Mouse (Mus musculus): ENCODE data around the gene Car10. TPM values are rescaled to one million over a fixed set of nuclear protein-coding genes. Genes with fewer than 3 reads are reported as not detected.
A peak's percentile ranks its signal among the peaks of the same experiment; 100 is the strongest.

Gene Car10
- polyA plus RNA-seq, 1 experiment from 2014 or later, result 0.08 TPM

DNA sequence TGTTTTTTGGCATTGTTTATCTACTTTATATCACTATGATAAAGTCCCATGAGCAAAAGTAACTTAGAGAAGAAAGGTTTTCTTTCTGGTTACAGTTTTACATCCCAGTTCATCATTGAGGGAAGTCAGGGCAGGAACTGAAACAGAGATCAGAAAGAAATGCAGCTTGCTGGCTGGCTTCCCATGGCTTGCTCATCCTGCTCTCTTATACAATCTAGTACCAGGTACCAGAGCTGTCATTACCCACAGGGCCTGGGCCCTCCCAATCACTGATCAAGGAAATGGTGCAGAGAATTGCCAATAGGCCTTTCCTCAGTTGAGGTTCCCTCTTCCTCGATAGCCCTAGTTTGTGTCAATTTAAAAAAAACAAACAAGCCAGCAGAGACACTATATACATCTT, 195.8 kb downstream of the Car10 start:
- Histone ChIP-seq H3K4me3 (ENCODE audit: low read depth, low read length) (no peak overlapping the region), H3K4me1 (ENCODE audit: control insufficient read depth, insufficient read depth, low read length) (no peaks in the 10 kb centered on the region), H3K9me3 (ENCODE audit: control insufficient read depth, low read length) (no peaks in the 10 kb centered on the region), H3K9ac (ENCODE audit: low read length) (no peak overlapping the region), H3K36me3 (ENCODE audit: control insufficient read depth, insufficient read depth, low read length) (no peaks in the 10 kb centered on the region), H3K27ac (replicated peaks; ENCODE audit: low read depth, low read length) (no peak overlapping the region), H3K4me2 (ENCODE audit: low read depth, severe bottlenecking) (no peak overlapping the region), H3K27me3 (ENCODE audit: control insufficient read depth, insufficient read depth, low read length) (no peaks in the 10 kb centered on the region)
- 87% methylated on average over 1 of the region's 1 CpGs for WGBS
- ATAC-seq (ENCODE audit: insufficient number of reproducible peaks, low FRiP score, low TSS enrichment, low read depth) (no peak), DNase-seq (ENCODE audit: low spot score) (no peak)

DNA sequence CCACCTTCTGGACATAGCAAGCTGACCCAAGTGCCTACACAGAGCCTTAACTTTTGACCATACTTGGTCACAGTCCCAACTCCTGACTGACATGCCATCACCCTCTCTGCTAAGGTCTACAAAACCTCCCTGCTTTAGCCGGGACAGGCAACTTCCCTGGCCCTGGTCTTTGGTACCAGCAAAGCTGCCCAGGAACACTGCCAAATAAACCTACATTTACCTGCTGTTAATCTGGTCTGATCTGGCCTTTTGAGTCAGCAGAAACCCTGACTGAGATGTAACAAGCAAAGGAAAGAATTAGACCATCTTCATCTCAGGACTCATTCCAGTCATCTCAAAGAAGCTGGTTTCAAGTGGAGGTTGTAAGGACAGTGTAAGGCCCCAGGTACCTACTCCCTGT, 212.2 kb downstream of the Car10 start:
- no peak for DNase-seq (ENCODE audit: low spot score)
- Histone ChIP-seq H3K4me1 (ENCODE audit: control insufficient read depth, insufficient read depth, low read length) (no peaks in the 10 kb centered on the region), H3K9ac (ENCODE audit: low read length) (no peak overlapping the region), H3K27ac (replicated peaks; ENCODE audit: low read depth, low read length) (no peak overlapping the region), H3K4me3 (ENCODE audit: low read depth, low read length) (no peak overlapping the region), H3K4me2 (ENCODE audit: low read depth, severe bottlenecking) (no peak overlapping the region), H3K9me3 (ENCODE audit: control insufficient read depth, low read length) (no peaks in the 10 kb centered on the region), H3K36me3 (ENCODE audit: control insufficient read depth, insufficient read depth, low read length) (no peaks in the 10 kb centered on the region), H3K27me3 (ENCODE audit: control insufficient read depth, insufficient read depth, low read length) (no peaks in the 10 kb centered on the region)
- WGBS, result 95% methylated on average over 1 of the region's 1 CpGs
- ATAC-seq (ENCODE audit: insufficient number of reproducible peaks, low FRiP score, low TSS enrichment, low read depth), result no peak

DNA sequence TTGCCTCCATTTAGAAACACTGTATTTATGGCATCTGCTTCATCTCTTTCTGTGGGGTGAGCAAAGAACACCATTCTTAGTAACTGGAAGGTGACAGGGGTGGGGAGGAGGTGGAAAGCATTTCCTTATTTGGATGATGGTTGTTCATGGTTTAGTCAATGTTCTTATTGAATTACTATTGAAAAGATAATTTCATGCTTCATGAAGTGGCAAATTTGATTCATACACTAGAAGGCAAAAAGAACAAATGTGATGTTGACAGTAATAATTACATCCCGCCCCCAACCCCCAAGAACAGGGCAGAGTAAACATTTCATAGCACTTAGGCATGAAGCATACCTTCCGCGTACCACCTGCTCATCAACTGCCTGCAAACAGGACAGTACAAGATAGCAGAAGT, 239.9 kb downstream of the Car10 start:
- no peaks in the 10 kb centered on the region for H3K27me3 ChIP-seq (ENCODE audit: control insufficient read depth, insufficient read depth, low read length)
- DNase-seq (ENCODE audit: low spot score) (no peak), ATAC-seq (ENCODE audit: insufficient number of reproducible peaks, low FRiP score, low TSS enrichment, low read depth) (no peak)
- H3K9me3 ChIP-seq (ENCODE audit: control insufficient read depth, low read length), result no peaks in the 10 kb centered on the region
- H3K9ac ChIP-seq (ENCODE audit: low read length), result no peak overlapping the region
- no peak overlapping the region for H3K4me3 ChIP-seq (ENCODE audit: low read depth, low read length)
- H3K4me1 ChIP-seq (ENCODE audit: control insufficient read depth, insufficient read depth, low read length), result no peaks in the 10 kb centered on the region
- no peak overlapping the region for H3K4me2 ChIP-seq (ENCODE audit: low read depth, severe bottlenecking)
- no peak overlapping the region for H3K27ac ChIP-seq (replicated peaks; ENCODE audit: low read depth, low read length)
- no peaks in the 10 kb centered on the region for H3K36me3 ChIP-seq (ENCODE audit: control insufficient read depth, insufficient read depth, low read length)
- WGBS, result 94% methylated on average over 3 of the region's 3 CpGs

DNA sequence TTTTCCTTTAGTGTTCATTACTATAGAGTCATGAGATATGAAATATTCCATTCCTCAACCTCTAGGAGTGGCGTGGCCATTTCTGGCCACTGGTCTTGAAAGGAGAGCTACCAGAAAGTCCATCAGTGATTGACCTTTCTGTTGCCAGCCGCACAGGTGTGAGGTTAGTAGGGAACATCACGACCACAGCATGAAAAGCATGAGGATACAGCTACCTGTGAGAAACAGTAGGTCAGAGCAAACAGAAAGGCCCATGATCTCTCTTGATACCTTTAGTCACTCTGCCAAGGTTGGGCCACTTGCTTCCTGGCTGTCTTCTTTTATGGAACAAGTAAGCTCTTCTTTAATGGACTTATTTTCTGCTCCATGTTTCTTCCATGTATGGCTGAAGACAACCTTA, 246.1 kb downstream of the Car10 start:
- DNase-seq (ENCODE audit: low spot score) (no peak), ATAC-seq (ENCODE audit: insufficient number of reproducible peaks, low FRiP score, low TSS enrichment, low read depth) (no peak)
- Histone ChIP-seq H3K9ac (ENCODE audit: low read length) (no peak overlapping the region), H3K4me2 (ENCODE audit: low read depth, severe bottlenecking) (no peak overlapping the region), H3K36me3 (ENCODE audit: control insufficient read depth, insufficient read depth, low read length) (no peaks in the 10 kb centered on the region), H3K9me3 (ENCODE audit: control insufficient read depth, low read length) (no peaks in the 10 kb centered on the region), H3K27ac (replicated peaks; ENCODE audit: low read depth, low read length) (no peak overlapping the region), H3K4me1 (ENCODE audit: control insufficient read depth, insufficient read depth, low read length) (no peaks in the 10 kb centered on the region), H3K27me3 (ENCODE audit: control insufficient read depth, insufficient read depth, low read length) (no peaks in the 10 kb centered on the region), H3K4me3 (ENCODE audit: low read depth, low read length) (no peak overlapping the region)
- WGBS, result 83% methylated on average over 3 of the region's 3 CpGs

DNA sequence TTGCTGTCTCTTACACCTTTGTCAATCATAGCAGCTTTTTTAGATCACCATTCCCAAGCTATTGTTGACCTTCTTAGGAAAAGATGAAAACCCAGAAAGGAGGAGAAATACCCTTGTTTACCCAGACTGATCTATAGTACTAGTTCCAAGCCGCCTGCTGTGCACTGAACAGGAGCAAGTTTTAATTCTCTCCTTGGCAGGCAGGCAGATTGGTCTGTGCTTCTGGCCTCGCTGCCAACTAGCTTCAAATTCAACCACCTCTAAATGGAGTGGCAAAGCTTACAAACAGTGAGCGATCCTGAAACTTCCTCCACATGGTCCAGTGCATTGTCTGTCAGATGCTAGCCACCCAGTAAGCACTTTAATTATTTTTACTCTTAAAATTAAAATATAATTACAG, 247.0 kb downstream of the Car10 start:
- no peak overlapping the region for H3K4me2 ChIP-seq (ENCODE audit: low read depth, severe bottlenecking)
- H3K4me3 ChIP-seq (ENCODE audit: low read depth, low read length), result no peak overlapping the region
- H3K9me3 ChIP-seq (ENCODE audit: control insufficient read depth, low read length), result no peaks in the 10 kb centered on the region
- H3K27ac ChIP-seq (replicated peaks; ENCODE audit: low read depth, low read length), result no peak overlapping the region
- no peaks in the 10 kb centered on the region for H3K4me1 ChIP-seq (ENCODE audit: control insufficient read depth, insufficient read depth, low read length)
- 81% methylated on average over 3 of the region's 3 CpGs for WGBS
- ATAC-seq (ENCODE audit: insufficient number of reproducible peaks, low FRiP score, low TSS enrichment, low read depth) (no peak), DNase-seq (ENCODE audit: low spot score) (no peak)
- no peaks in the 10 kb centered on the region for H3K27me3 ChIP-seq (ENCODE audit: control insufficient read depth, insufficient read depth, low read length)
- no peak overlapping the region for H3K9ac ChIP-seq (ENCODE audit: low read length)
- H3K36me3 ChIP-seq (ENCODE audit: control insufficient read depth, insufficient read depth, low read length), result no peaks in the 10 kb centered on the region

DNA sequence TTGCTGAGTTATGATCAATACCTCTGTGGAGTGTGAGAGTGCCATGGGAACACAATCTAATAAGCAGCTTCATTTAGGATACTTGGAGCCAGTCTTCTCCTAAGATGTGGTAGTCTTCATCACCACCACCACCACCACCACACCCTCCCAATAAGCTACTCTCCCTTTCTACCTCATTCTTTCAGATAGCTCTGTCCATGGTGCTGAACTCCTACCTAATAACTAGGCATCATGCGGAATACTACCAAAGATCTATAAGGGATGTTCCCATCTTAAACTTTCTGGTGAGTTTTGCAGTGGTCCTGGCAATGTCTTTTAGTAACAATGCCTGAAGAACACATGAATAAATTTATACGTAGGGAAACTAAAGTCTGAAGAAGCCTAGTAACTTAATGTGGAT, 263.7 kb downstream of the Car10 start:
- H3K36me3 ChIP-seq (ENCODE audit: control insufficient read depth, insufficient read depth, low read length), result no peaks in the 10 kb centered on the region

DNA sequence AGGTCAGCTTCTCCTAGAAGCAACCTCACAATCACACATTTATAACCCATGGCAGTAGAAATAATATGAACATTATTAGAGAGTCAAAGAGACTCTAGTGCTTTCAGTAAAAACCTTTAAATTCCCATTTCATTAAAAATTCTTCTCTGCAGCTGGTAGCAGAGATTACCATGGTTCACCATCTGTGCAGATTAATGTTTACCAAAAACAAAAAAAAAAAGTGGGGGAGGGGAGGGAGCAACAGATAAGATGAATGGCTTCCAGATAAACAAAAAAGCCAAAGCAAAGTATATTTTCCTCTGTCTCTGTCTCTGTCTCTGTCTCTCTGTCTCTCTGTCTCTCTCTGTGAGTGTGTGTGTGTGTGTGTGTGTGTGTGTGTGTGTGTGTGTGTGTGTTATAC, 266.3 kb downstream of the Car10 start:
- Histone ChIP-seq H3K9me3 (ENCODE audit: control insufficient read depth, low read length) (no peaks in the 10 kb centered on the region), H3K4me1 (ENCODE audit: control insufficient read depth, insufficient read depth, low read length) (no peaks in the 10 kb centered on the region), H3K27ac (replicated peaks; ENCODE audit: low read depth, low read length) (no peak overlapping the region), H3K36me3 (ENCODE audit: control insufficient read depth, insufficient read depth, low read length) (no peaks in the 10 kb centered on the region), H3K4me3 (ENCODE audit: low read depth, low read length) (no peak overlapping the region), H3K27me3 (ENCODE audit: control insufficient read depth, insufficient read depth, low read length) (no peaks in the 10 kb centered on the region), H3K4me2 (ENCODE audit: low read depth, severe bottlenecking) (no peak overlapping the region), H3K9ac (ENCODE audit: low read length) (no peak overlapping the region)
- ATAC-seq (ENCODE audit: insufficient number of reproducible peaks, low FRiP score, low TSS enrichment, low read depth) (no peak), DNase-seq (ENCODE audit: low spot score) (no peak)

More for the DNA sequence above, 263.7 kb downstream of the Car10 start:
- H3K4me2 ChIP-seq (ENCODE audit: low read depth, severe bottlenecking), result no peak overlapping the region
- H3K4me1 ChIP-seq (ENCODE audit: control insufficient read depth, insufficient read depth, low read length), result no peaks in the 10 kb centered on the region
- peak; percentile 22 for DNase-seq (ENCODE audit: low spot score)
- no peaks in the 10 kb centered on the region for H3K9me3 ChIP-seq (ENCODE audit: control insufficient read depth, low read length)
- WGBS, result 63% methylated on average over 2 of the region's 2 CpGs
- H3K9ac ChIP-seq (ENCODE audit: low read length), result no peak overlapping the region
- H3K4me3 ChIP-seq (ENCODE audit: low read depth, low read length), result no peak overlapping the region
- ATAC-seq (ENCODE audit: insufficient number of reproducible peaks, low FRiP score, low TSS enrichment, low read depth), result no peak
- no peak overlapping the region for H3K27ac ChIP-seq (replicated peaks; ENCODE audit: low read depth, low read length)
- no peaks in the 10 kb centered on the region for H3K27me3 ChIP-seq (ENCODE audit: control insufficient read depth, insufficient read depth, low read length)

DNA sequence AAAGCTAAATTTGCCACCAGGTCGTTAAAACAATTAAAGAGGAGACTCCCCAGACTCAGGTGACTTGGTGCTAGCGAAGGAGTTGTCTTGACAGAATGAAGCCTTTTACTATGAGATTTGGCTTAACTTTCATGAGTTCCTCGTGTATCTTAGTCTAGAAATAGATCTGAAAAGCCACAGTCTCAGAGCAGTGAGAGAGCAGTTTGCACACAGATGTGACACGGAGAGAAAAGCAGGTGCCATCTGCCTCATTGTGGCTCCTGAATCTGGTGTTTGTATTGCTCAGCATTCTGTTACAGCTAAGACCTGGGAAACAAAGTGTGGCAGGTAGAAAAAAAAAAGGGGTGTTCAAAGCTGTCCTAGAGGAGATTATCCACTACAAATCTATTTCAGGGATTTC, 269.4 kb downstream of the Car10 start:
- DNase-seq (ENCODE audit: low spot score) (no peak), ATAC-seq (ENCODE audit: insufficient number of reproducible peaks, low FRiP score, low TSS enrichment, low read depth) (no peak)
- H3K9ac ChIP-seq (ENCODE audit: low read length), result no peak overlapping the region
- no peak overlapping the region for H3K4me3 ChIP-seq (ENCODE audit: low read depth, low read length)
- WGBS, result 58% methylated on average over 4 of the region's 4 CpGs
- H3K4me2 ChIP-seq (ENCODE audit: low read depth, severe bottlenecking), result no peak overlapping the region
- no peaks in the 10 kb centered on the region for H3K4me1 ChIP-seq (ENCODE audit: control insufficient read depth, insufficient read depth, low read length)
- no peaks in the 10 kb centered on the region for H3K27me3 ChIP-seq (ENCODE audit: control insufficient read depth, insufficient read depth, low read length)
- H3K27ac ChIP-seq (replicated peaks; ENCODE audit: low read depth, low read length), result no peak overlapping the region
- no peaks in the 10 kb centered on the region for H3K36me3 ChIP-seq (ENCODE audit: control insufficient read depth, insufficient read depth, low read length)
- no peaks in the 10 kb centered on the region for H3K9me3 ChIP-seq (ENCODE audit: control insufficient read depth, low read length)

DNA sequence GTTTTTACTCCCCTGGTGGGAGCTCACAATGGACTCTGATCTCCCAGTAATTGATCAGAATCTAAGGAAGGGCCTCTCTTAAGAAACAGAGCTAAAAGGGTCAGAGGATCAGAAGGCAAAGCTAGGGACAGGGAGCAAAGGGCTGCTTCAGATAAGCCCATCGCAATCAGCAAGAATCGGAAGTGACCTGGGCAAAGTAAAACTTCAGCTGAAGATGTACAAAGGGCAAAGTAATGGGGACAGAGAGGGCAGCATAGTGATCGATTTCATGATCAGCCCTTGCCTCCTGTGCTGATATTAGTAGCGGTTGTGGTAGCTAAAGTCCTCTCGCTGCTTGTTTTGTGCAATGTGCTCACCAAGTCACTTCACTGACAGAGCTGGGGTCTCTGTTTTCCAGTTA, 269.9 kb downstream of the Car10 start:
- H3K4me3 ChIP-seq (ENCODE audit: low read depth, low read length), result no peak overlapping the region
- H3K27me3 ChIP-seq (ENCODE audit: control insufficient read depth, insufficient read depth, low read length), result no peaks in the 10 kb centered on the region
- 81% methylated on average over 5 of the region's 5 CpGs for WGBS
- no peak overlapping the region for H3K4me2 ChIP-seq (ENCODE audit: low read depth, severe bottlenecking)
- no peaks in the 10 kb centered on the region for H3K9me3 ChIP-seq (ENCODE audit: control insufficient read depth, low read length)
- ATAC-seq (ENCODE audit: insufficient number of reproducible peaks, low FRiP score, low TSS enrichment, low read depth), result no peak
- H3K36me3 ChIP-seq (ENCODE audit: control insufficient read depth, insufficient read depth, low read length), result no peaks in the 10 kb centered on the region
- no peaks in the 10 kb centered on the region for H3K4me1 ChIP-seq (ENCODE audit: control insufficient read depth, insufficient read depth, low read length)
- no peak for DNase-seq (ENCODE audit: low spot score)
- H3K9ac ChIP-seq (ENCODE audit: low read length), result no peak overlapping the region
- H3K27ac ChIP-seq (replicated peaks; ENCODE audit: low read depth, low read length), result no peak overlapping the region

All from limb, embryonic 11.5 days (tissue).